In the genomic region with DNA sequence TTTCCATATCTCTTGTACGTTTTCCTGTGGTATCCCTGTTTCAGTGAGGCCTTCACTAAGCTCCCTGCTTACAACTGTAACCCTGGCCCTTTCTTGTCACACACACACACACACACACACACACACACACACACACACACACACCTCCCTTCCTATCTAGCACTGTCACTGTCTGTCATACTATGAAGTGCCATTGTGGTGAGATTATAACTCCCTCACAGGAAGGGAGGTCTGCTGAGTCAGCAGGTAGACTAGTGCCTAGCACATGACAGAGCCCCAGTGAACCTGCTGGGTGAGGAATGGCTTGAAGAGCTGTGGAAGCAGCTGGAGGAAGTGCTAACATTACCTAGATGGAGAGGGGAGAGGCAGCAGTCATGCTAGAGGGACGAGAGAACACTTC, we compare ENCODE assay signal across 10 mouse cellular contexts. TPM values are rescaled to one million over a fixed set of nuclear protein-coding genes. Genes with fewer than 3 reads are reported as not detected.
DNase-seq lines count a peak whose midpoint lies in the region; ATAC-seq and TF ChIP-seq lines count a peak whose summit lies in the region.
"Had no signal": no experiment of that assay in that cellular context is flagged by ENCODE, and none has a peak within 500 bp of the region (broad histone marks: within the 10 kb centered on the region; RNA-seq: fewer than 3 reads in every experiment).

No protein-coding gene starts in this region.

- peak; percentile 17 to 20 for DNase-seq in heart, postnatal 10 days
- no peak for DNase-seq in heart, postnatal 36 days
- no peak for DNase-seq in G1E (ENCODE audit: low spot score)
- no peak for DNase-seq in frontal cortex, postnatal 10 days (ENCODE audit: low spot score in 2 of 2)
- DNase-seq in cerebellum, postnatal 36 days = no peak
- DNase-seq in Muller cell, postnatal 12 days (ENCODE audit: inconsistent ontology term) = no peak
- DNase-seq: gastrocnemius, adult 2 months had no signal

- no peak overlapping the region for H3K9ac ChIP-seq in hindbrain, embryonic 15.5 days
- H3K9ac ChIP-seq in neural tube, embryonic 14.5 days (replicated peaks; ENCODE audit: low read depth, low read length) = no peak overlapping the region

- no peak overlapping the region for H3K4me3 ChIP-seq in G1E (ENCODE audit: low read depth, low read length)
- H3K4me3 ChIP-seq in hindbrain, embryonic 15.5 days = no peak overlapping the region
- H3K4me3 ChIP-seq in neural tube, embryonic 14.5 days (ENCODE audit: low read depth, low read length) = no peak overlapping the region
- H3K4me3 ChIP-seq: gastrocnemius, adult 2 months had no signal

- WGBS in hindbrain, embryonic 15.5 days = 44% methylated on average over 2 of the region's 2 CpGs
- whole genome bisulfite sequencing in neural tube, embryonic 14.5 days = 58% methylated on average over 2 of the region's 2 CpGs

- intact Hi-C loops in heart, postnatal 10 days (cut with DNase I) = no loop called here
- intact Hi-C loops in heart, postnatal 36 days (cut with DNase I) = no loop called here

- no peaks in the 10 kb centered on the region for H3K36me3 ChIP-seq in G1E (replicated peaks)
- H3K36me3 ChIP-seq in hindbrain, embryonic 15.5 days = no peaks in the 10 kb centered on the region
- H3K36me3 ChIP-seq in neural tube, embryonic 14.5 days (ENCODE audit: control insufficient read depth, insufficient read depth, low read length) = no peaks in the 10 kb centered on the region

- H3K4me2 ChIP-seq in hindbrain, embryonic 15.5 days = no peak overlapping the region
- no peak overlapping the region for H3K4me2 ChIP-seq in neural tube, embryonic 14.5 days (ENCODE audit: low read depth, low read length)

- ATAC-seq in G1E (ENCODE audit: extremely low read depth, insufficient number of reproducible peaks, low FRiP score, poor library complexity, severe bottlenecking) = peak; percentile 57
- peak; percentile 63 for ATAC-seq in hindbrain, embryonic 15.5 days (ENCODE audit: low FRiP score, low read depth)
- peak; percentile 50; the same call in 1 of the 2 replicates for ATAC-seq in neural tube, embryonic 14.5 days (ENCODE audit: low read depth)
- ATAC-seq: Patski had no signal

- H3K4me1 ChIP-seq in G1E (ENCODE audit: insufficient read depth, low read depth, low read length) = no peaks in the 10 kb centered on the region; the same call in 1 of the 2 replicates
- H3K4me1 ChIP-seq in hindbrain, embryonic 15.5 days (replicated peaks) = no peaks in the 10 kb centered on the region
- H3K4me1 ChIP-seq in neural tube, embryonic 14.5 days (ENCODE audit: control insufficient read depth, insufficient read depth, low read length) = no peaks in the 10 kb centered on the region

- no peaks in the 10 kb centered on the region for H3K27me3 ChIP-seq in G1E (ENCODE audit: insufficient read depth, low read length)
- no peaks in the 10 kb centered on the region for H3K27me3 ChIP-seq in hindbrain, embryonic 15.5 days
- no peaks in the 10 kb centered on the region for H3K27me3 ChIP-seq in neural tube, embryonic 14.5 days (ENCODE audit: control insufficient read depth, insufficient read depth, low read length)

- no peak overlapping the region for H3K27ac ChIP-seq in hindbrain, embryonic 15.5 days (replicated peaks)
- H3K27ac ChIP-seq in neural tube, embryonic 14.5 days (ENCODE audit: low read depth, low read length) = no peak overlapping the region
- H3K27ac ChIP-seq: gastrocnemius, adult 2 months had no signal

- TF ChIP-seq CTCF in G1E (IDR thresholded peaks at IDR 0.05; ENCODE audit: low read depth, low read length) = no peak

- H3K9me3 ChIP-seq in G1E (replicated peaks) = no peaks in the 10 kb centered on the region
- no peaks in the 10 kb centered on the region for H3K9me3 ChIP-seq in hindbrain, embryonic 15.5 days
- no peaks in the 10 kb centered on the region for H3K9me3 ChIP-seq in neural tube, embryonic 14.5 days (ENCODE audit: control insufficient read depth, low read length)

RNA-seq across cellular contexts. Expression of a gene that starts 9.3 kb away (rescaled TPM):
- total RNA-seq in heart, postnatal 10 days (2021) = 1 to 10 TPM; 5.4 to 9.4 TPM
- 1 to 10 TPM; 1.6 to 3.3 TPM for total RNA-seq in heart, postnatal 36 days (2021)
- total RNA-seq in G1E (2014; fragmentation: Nextera tagmentation) (not detected in 2 replicates), G1E (2017) (0.06 and 0.11 TPM in 2 replicates)
- 0.01 TPM in 1 of 2 replicates, not detected in the other for polyA plus RNA-seq in G1E (2012)
- polyA plus RNA-seq in hindbrain, embryonic 15.5 days (2015; fragmentation: Nextera tagmentation; extraction: Ambion mirVana) = 10.9 and 12.5 TPM in 2 replicates
- 17.5 and 23.3 TPM in 2 replicates for polyA plus RNA-seq in neural tube, embryonic 14.5 days (2014; fragmentation: Nextera tagmentation; extraction: Ambion mirVana)

Comparison
In these comparisons a context has a peak if more than half of its experiments do, and no peak if none do; other contexts are left out.
1. DNase-seq: peak in heart, postnatal 10 days (2 of 2); none in heart, postnatal 36 days (0 of 2), G1E (single experiment), frontal cortex, postnatal 10 days (0 of 2), cerebellum, postnatal 36 days (0 of 2) and Muller cell, postnatal 12 days (single experiment).
2. Peak in every context shown above with its lines, with median percentiles within 50 percentile points of each other: ATAC-seq.